Comparison of ENCODE assay signal across 8 mouse cellular contexts in genomic region chr1:186721846-186722245, GRCm38 (mm10). TPM values are rescaled to one million over a fixed set of nuclear protein-coding genes. Genes with fewer than 3 reads are reported as not detected.
DNase-seq lines count a peak whose midpoint lies in the region; ATAC-seq lines count a peak whose summit lies in the region.

No protein-coding gene starts in this region.

- H3K4me3 ChIP-seq in midbrain, embryonic 11.5 days (ENCODE audit: low read depth, low read length): no peak overlapping the region

- DNase-seq in adrenal gland, adult 2 months: peak; percentile 76
- peak; percentile 86 for DNase-seq in embryo, embryonic 11 days
- peak; percentile 55 for DNase-seq in gastrocnemius, postnatal 25 days
- peak; percentile 67 for DNase-seq in kidney, adult 11 months
- DNase-seq in left cerebral cortex, postnatal 4 days: peak; percentile 84
- peak; percentile 99 for DNase-seq in midbrain, embryonic 11.5 days (ENCODE audit: low spot score, missing footprints)
- peak; percentile 92 for DNase-seq in right cerebral cortex, postnatal 4 days
- DNase-seq in urinary bladder, postnatal 4 days (ENCODE audit: low spot score in 2 of 2): peak; percentile 60 to 86

- H3K4me2 ChIP-seq in midbrain, embryonic 11.5 days: no peak overlapping the region

- H3K4me1 ChIP-seq in midbrain, embryonic 11.5 days (ENCODE audit: control insufficient read depth, insufficient read depth, low read length): no peaks in the 10 kb centered on the region

- H3K27me3 ChIP-seq in midbrain, embryonic 11.5 days (ENCODE audit: control insufficient read depth, insufficient read depth, low read length): no peaks in the 10 kb centered on the region

- no peaks in the 10 kb centered on the region for H3K9me3 ChIP-seq in midbrain, embryonic 11.5 days (ENCODE audit: control insufficient read depth, low read length)

- H3K36me3 ChIP-seq in midbrain, embryonic 11.5 days (ENCODE audit: control insufficient read depth, insufficient read depth, low read length): no peaks in the 10 kb centered on the region; the same call in 1 of the 2 replicates

- intact Hi-C loops in left cerebral cortex, postnatal 4 days (cut with DNase I): loop anchor here (5.0 kb wide), 2 partner anchors 1040 to 1175 kb away; no protein-coding TSS in a partner anchor

- no peak overlapping the region for H3K27ac ChIP-seq in midbrain, embryonic 11.5 days (ENCODE audit: low read depth, low read length)

- no peak overlapping the region for H3K9ac ChIP-seq in midbrain, embryonic 11.5 days (ENCODE audit: low read length)

- WGBS in midbrain, embryonic 11.5 days: 40% methylated on average over 12 of the region's 12 CpGs

- ATAC-seq in midbrain, embryonic 11.5 days (ENCODE audit: low FRiP score): peak; percentile 82

RNA-seq across cellular contexts. Expression of gene Tgfb2, which starts 16.1 kb away (rescaled TPM):
- 1 to 10 TPM; 1.7 to 2.6 TPM for total RNA-seq in adrenal gland, adult 2 months (2021)
- polyA plus RNA-seq in adrenal gland, adult 2 months (2012; rRNA removed): 0.95 and 1.1 TPM in 2 replicates
- total RNA-seq in gastrocnemius, postnatal 25 days (2021): 10 to 100 TPM; 13.0 to 16.9 TPM
- total RNA-seq in left cerebral cortex, postnatal 4 days (2021): 10 to 100 TPM; 13.3 to 16.0 TPM
- 11.9 and 12.3 TPM in 2 replicates for polyA plus RNA-seq in midbrain, embryonic 11.5 days (2014; fragmentation: Nextera tagmentation; extraction: Ambion mirVana)

RNA-seq across cellular contexts. Expression of gene Rrp15, which starts 27.3 kb away (rescaled TPM):
- total RNA-seq in adrenal gland, adult 2 months (2021): 10 to 100 TPM; 23.6 to 26.0 TPM
- polyA plus RNA-seq in adrenal gland, adult 2 months (2012; rRNA removed): 1.3 TPM in 2 replicates
- 10 to 100 TPM in 1 of 2 experiments, 1 to 10 TPM in 1; 9.7 to 12.0 TPM for total RNA-seq in gastrocnemius, postnatal 25 days (2021)
- total RNA-seq in left cerebral cortex, postnatal 4 days (2021): 10 to 100 TPM; 20.6 to 21.5 TPM
- 65.7 and 68.5 TPM in 2 replicates for polyA plus RNA-seq in midbrain, embryonic 11.5 days (2014; fragmentation: Nextera tagmentation; extraction: Ambion mirVana)
